17 mouse cellular contexts compared by ENCODE assay signal in the genomic region with DNA sequence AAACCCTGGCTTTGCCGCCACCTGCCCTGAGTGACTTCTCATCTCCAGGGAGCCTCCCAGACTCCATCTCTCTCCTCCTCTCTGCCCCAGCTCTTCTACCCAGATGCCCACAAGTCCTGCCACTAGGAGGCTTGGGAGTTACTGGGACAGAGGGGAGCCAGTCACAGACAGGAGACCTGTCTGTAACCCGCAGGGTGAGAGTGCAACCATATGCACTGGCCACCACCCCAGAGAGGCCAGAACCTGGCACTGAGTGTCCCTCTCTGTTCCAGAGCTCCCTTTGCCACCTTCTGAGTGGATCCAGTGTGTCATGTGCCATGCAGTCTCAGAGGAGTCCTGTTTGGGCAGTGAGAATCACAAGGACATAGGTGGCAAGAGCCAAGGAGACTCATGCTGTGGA. TPM values are rescaled to one million over a fixed set of nuclear protein-coding genes. Genes with fewer than 3 reads are reported as not detected.
DNase-seq lines count a peak whose midpoint lies in the region; ATAC-seq lines count a peak whose summit lies in the region.
"Had no signal": no experiment of that assay in that cellular context is flagged by ENCODE, and none has a peak within 500 bp of the region (broad histone marks: within the 10 kb centered on the region; RNA-seq: fewer than 3 reads in every experiment).

No protein-coding gene starts in this region.

- H3K27me3 ChIP-seq in heart, embryonic 10.5 days (ENCODE audit: insufficient read depth, poor library complexity, severe bottlenecking), result peaks cover 50% of the 10 kb centered on the region; the same call in 1 of the 2 replicates
- no peaks in the 10 kb centered on the region for H3K27me3 ChIP-seq in kidney, embryonic 16.5 days (ENCODE audit: insufficient read depth, low read length)

- no peak overlapping the region for H3K27ac ChIP-seq in heart, embryonic 10.5 days
- no peak overlapping the region for H3K27ac ChIP-seq in kidney, embryonic 16.5 days (ENCODE audit: low read length)
- H3K27ac ChIP-seq: heart, embryonic 15.5 days; hindbrain, embryonic 14.5 days; limb, embryonic 13.5 days had no signal

- peak; percentile 84 for DNase-seq in adrenal gland, postnatal 10 days
- DNase-seq in adrenal gland, adult 8-10 months, result no peak
- DNase-seq in heart, adult 11 months, result peak; percentile 97
- DNase-seq in heart, embryonic 10.5 days (ENCODE audit: low spot score), result no peak
- DNase-seq in kidney, postnatal 14 days, result peak; percentile 33
- peak; percentile 19 for DNase-seq in ES-CJ7 (ENCODE audit: low read depth, low spot score)
- DNase-seq: cerebellum, postnatal 36 days; gastrocnemius, postnatal 25 days; kidney, adult 9 months had no signal

- H3K4me3 ChIP-seq in heart, embryonic 10.5 days, result no peak overlapping the region
- no peak overlapping the region for H3K4me3 ChIP-seq in kidney, embryonic 16.5 days (ENCODE audit: low read length)
- H3K4me3 ChIP-seq: heart, embryonic 15.5 days; limb, embryonic 13.5 days; myocyte had no signal

- no peaks in the 10 kb centered on the region for H3K36me3 ChIP-seq in heart, embryonic 10.5 days
- H3K36me3 ChIP-seq in kidney, embryonic 16.5 days (ENCODE audit: insufficient read depth, low read length), result no peaks in the 10 kb centered on the region
- H3K36me3 ChIP-seq: heart, embryonic 15.5 days; limb, embryonic 13.5 days had no signal

- no peak overlapping the region for H3K4me2 ChIP-seq in kidney, embryonic 16.5 days (replicated peaks; ENCODE audit: low read depth, low read length)
- H3K4me2 ChIP-seq: heart, embryonic 15.5 days; hindbrain, embryonic 14.5 days; limb, embryonic 13.5 days had no signal

- no peak overlapping the region for H3K9ac ChIP-seq in kidney, embryonic 16.5 days (replicated peaks; ENCODE audit: low read length)
- H3K9ac ChIP-seq: heart, embryonic 15.5 days; hindbrain, embryonic 14.5 days; limb, embryonic 13.5 days had no signal

- 69% methylated on average over 2 of the region's 2 CpGs for WGBS in heart, embryonic 10.5 days
- WGBS in kidney, embryonic 16.5 days, result 83% methylated on average over 2 of the region's 2 CpGs

- H3K9me3 ChIP-seq in heart, embryonic 10.5 days, result no peaks in the 10 kb centered on the region
- no peaks in the 10 kb centered on the region for H3K9me3 ChIP-seq in kidney, embryonic 16.5 days (ENCODE audit: low read length)
- H3K9me3 ChIP-seq: heart, embryonic 15.5 days; limb, embryonic 13.5 days had no signal

- no peak for ATAC-seq in kidney, embryonic 16.5 days (ENCODE audit: low FRiP score, low TSS enrichment)
- ATAC-seq in megakaryocyte progenitor cell, adult 5-6 weeks (replicated peaks; ENCODE audit: poor library complexity), result no peak

- H3K4me1 ChIP-seq in heart, embryonic 10.5 days, result peaks cover 12% of the 10 kb centered on the region; the same call in 1 of the 2 replicates
- no peaks in the 10 kb centered on the region for H3K4me1 ChIP-seq in kidney, embryonic 16.5 days (ENCODE audit: insufficient read depth, low read length)
- H3K4me1 ChIP-seq: limb, embryonic 13.5 days had no signal

RNA-seq across cellular contexts. Expression of a gene that starts 17.0 kb away (rescaled TPM):
- 100 to 1,000 TPM in 1 of 2 experiments, 10 to 100 TPM in 1; 95.3 to 120 TPM for total RNA-seq in adrenal gland, postnatal 10 days (2021)
- total RNA-seq in adrenal gland, adult 8-10 months (2022), result 10 to 100 TPM in 3 of 4 experiments, 1 to 10 TPM in 1; 6.9 to 25.9 (median 18.7) TPM
- 0.88 and 2.0 TPM in 2 replicates for polyA plus RNA-seq in heart, embryonic 10.5 days (2016; fragmentation: Nextera tagmentation; extraction: Ambion mirVana)
- polyA plus RNA-seq in kidney, embryonic 16.5 days (2015; fragmentation: Nextera tagmentation; extraction: Ambion mirVana), result 5.1 and 5.9 TPM in 2 replicates
- total RNA-seq in megakaryocyte progenitor cell, adult 5-6 weeks (2015), result not detected in 2 replicates
- total RNA-seq in megakaryocyte progenitor cell, adult 5-6 weeks (2017), result not detected in 2 replicates
- total RNA-seq: CH12.LX; neutrophil, adult 5-6 weeks had no signal

Comparison
In these comparisons a context has a peak if more than half of its experiments do, and no peak if none do; other contexts are left out.
1. DNase-seq: peak in adrenal gland, postnatal 10 days (single experiment), heart, adult 11 months (single experiment), kidney, postnatal 14 days (single experiment) and ES-CJ7 (single experiment); none in adrenal gland, adult 8-10 months (single experiment) and heart, embryonic 10.5 days (single experiment).
2. RNA of a gene that starts 17.0 kb away (total RNA-seq): 95.3 to 120 TPM in adrenal gland, postnatal 10 days and 6.9 to 25.9 TPM in adrenal gland, adult 8-10 months; not detected in megakaryocyte progenitor cell, adult 5-6 weeks; every median in the first group is over 4 times any median in the second.